16 mouse cellular contexts compared by ENCODE assay signal in the genomic region with DNA sequence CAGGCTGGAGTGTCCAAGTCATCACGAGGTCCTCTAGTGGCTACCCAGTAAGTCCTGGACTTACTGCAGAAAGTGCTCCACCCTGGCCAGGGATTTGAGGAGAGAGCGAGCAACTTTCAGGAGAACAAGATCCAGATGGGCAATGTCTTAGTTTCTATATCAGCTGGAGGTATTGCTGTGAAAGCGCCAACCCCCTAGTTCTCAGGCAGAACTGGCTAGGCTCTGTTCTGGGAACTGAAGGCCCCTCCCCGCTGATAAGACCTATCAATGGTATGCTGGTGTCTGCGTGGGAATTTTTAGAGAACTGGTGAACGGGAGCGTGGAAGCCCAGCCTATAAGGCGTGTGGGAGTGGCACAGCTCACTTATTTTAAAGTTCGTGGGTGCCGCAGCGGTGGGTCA. TPM values are rescaled to one million over a fixed set of nuclear protein-coding genes. Genes with fewer than 3 reads are reported as not detected.
DNase-seq lines count a peak whose midpoint lies in the region; ATAC-seq lines count a peak whose summit lies in the region.
"Had no signal": no experiment of that assay in that cellular context is flagged by ENCODE, and none has a peak within 500 bp of the region (broad histone marks: within the 10 kb centered on the region; RNA-seq: fewer than 3 reads in every experiment).

No protein-coding gene starts in this region.

- intact Hi-C loops in heart, postnatal 10 days (cut with DNase I): loop anchor here (5.0 to 10.0 kb wide), 2 partner anchors 77 to 415 kb away; no protein-coding TSS in a partner anchor

- H3K9ac ChIP-seq in liver, embryonic 16.5 days (ENCODE audit: low read depth, low read length): no peak overlapping the region
- no peak overlapping the region for H3K9ac ChIP-seq in forebrain, embryonic 13.5 days
- no peak overlapping the region for H3K9ac ChIP-seq in hindbrain, embryonic 12.5 days
- H3K9ac ChIP-seq: hindbrain, embryonic 13.5 days; limb, embryonic 15.5 days; midbrain, embryonic 13.5 days had no signal

- H3K4me2 ChIP-seq in liver, embryonic 16.5 days (ENCODE audit: low read depth, low read length): 0 out of 2 replicates have a peak overlapping the region, but pooled peaks have one; percentile 1
- H3K4me2 ChIP-seq in forebrain, embryonic 13.5 days: no peak overlapping the region
- no peak overlapping the region for H3K4me2 ChIP-seq in hindbrain, embryonic 12.5 days (replicated peaks)
- H3K4me2 ChIP-seq: hindbrain, embryonic 13.5 days; limb, embryonic 15.5 days; midbrain, embryonic 13.5 days had no signal

- H3K36me3 ChIP-seq in liver, embryonic 16.5 days (ENCODE audit: control insufficient read depth, insufficient read depth): no peaks in the 10 kb centered on the region
- H3K36me3 ChIP-seq in forebrain, embryonic 13.5 days (ENCODE audit: poor library complexity, severe bottlenecking): no peaks in the 10 kb centered on the region
- H3K36me3 ChIP-seq in hindbrain, embryonic 12.5 days: no peaks in the 10 kb centered on the region
- H3K36me3 ChIP-seq: embryonic facial prominence, embryonic 10.5 days; hindbrain, embryonic 13.5 days; limb, embryonic 15.5 days; midbrain, embryonic 13.5 days had no signal

- no peaks in the 10 kb centered on the region for H3K27me3 ChIP-seq in liver, embryonic 16.5 days (ENCODE audit: control insufficient read depth, insufficient read depth, low read depth, low read length)
- no peaks in the 10 kb centered on the region for H3K27me3 ChIP-seq in forebrain, embryonic 13.5 days
- no peaks in the 10 kb centered on the region for H3K27me3 ChIP-seq in hindbrain, embryonic 12.5 days
- H3K27me3 ChIP-seq: hindbrain, embryonic 13.5 days; limb, embryonic 15.5 days; midbrain, embryonic 13.5 days had no signal

- peak; percentile 64 for DNase-seq in R1 (ENCODE audit: low read depth, low spot score)
- DNase-seq in heart, adult 8-10 months (ENCODE audit: low spot score): peak; percentile 51
- DNase-seq in heart, postnatal 10 days: peak; percentile 45 to 55
- no peak for DNase-seq in gastrocnemius, postnatal 10 days
- DNase-seq: cerebellum, postnatal 10 days; lung, postnatal 4 days; thymus, adult 2 months had no signal

- no peak overlapping the region for H3K4me3 ChIP-seq in liver, embryonic 16.5 days (ENCODE audit: low read depth, low read length)
- H3K4me3 ChIP-seq in forebrain, embryonic 13.5 days: no peak overlapping the region
- no peak overlapping the region for H3K4me3 ChIP-seq in hindbrain, embryonic 12.5 days
- H3K4me3 ChIP-seq: embryonic facial prominence, embryonic 10.5 days; hindbrain, embryonic 13.5 days; left cerebral cortex, adult 2 months; limb, embryonic 15.5 days; midbrain, embryonic 13.5 days had no signal

- no peak for ATAC-seq in liver, embryonic 16.5 days (ENCODE audit: low read depth)
- ATAC-seq in forebrain, embryonic 13.5 days: no peak
- no peak for ATAC-seq in hindbrain, embryonic 12.5 days (ENCODE audit: low FRiP score)
- ATAC-seq: intestine, postnatal 0 days; midbrain, embryonic 13.5 days had no signal

- H3K27ac ChIP-seq in liver, embryonic 16.5 days (ENCODE audit: low read length): no peak overlapping the region
- no peak overlapping the region for H3K27ac ChIP-seq in forebrain, embryonic 13.5 days
- H3K27ac ChIP-seq in hindbrain, embryonic 12.5 days: no peak overlapping the region
- H3K27ac ChIP-seq: embryonic facial prominence, embryonic 10.5 days; hindbrain, embryonic 13.5 days; left cerebral cortex, adult 2 months; limb, embryonic 15.5 days; midbrain, embryonic 13.5 days had no signal

- peaks cover 6% of the 10 kb centered on the region for H3K4me1 ChIP-seq in liver, embryonic 16.5 days (ENCODE audit: control insufficient read depth, low read depth, low read length)
- no peaks in the 10 kb centered on the region for H3K4me1 ChIP-seq in forebrain, embryonic 13.5 days
- H3K4me1 ChIP-seq in hindbrain, embryonic 12.5 days: no peaks in the 10 kb centered on the region
- H3K4me1 ChIP-seq: embryonic facial prominence, embryonic 10.5 days; hindbrain, embryonic 13.5 days; limb, embryonic 15.5 days; midbrain, embryonic 13.5 days had no signal

- 36% methylated on average over 11 of the region's 11 CpGs for WGBS in liver, embryonic 16.5 days (ENCODE audit: insufficient replicate concordance)
- WGBS in forebrain, embryonic 13.5 days: 92% methylated on average over 11 of the region's 11 CpGs
- WGBS in hindbrain, embryonic 12.5 days: 91% methylated on average over 11 of the region's 11 CpGs

- no peaks in the 10 kb centered on the region for H3K9me3 ChIP-seq in liver, embryonic 16.5 days (replicated peaks; ENCODE audit: control insufficient read depth, low read length)
- no peaks in the 10 kb centered on the region for H3K9me3 ChIP-seq in forebrain, embryonic 13.5 days (replicated peaks)
- H3K9me3 ChIP-seq in hindbrain, embryonic 12.5 days (replicated peaks): 0 out of 2 replicates have a peak, but pooled peaks cover 6% of the 10 kb centered on the region
- H3K9me3 ChIP-seq: limb, embryonic 15.5 days; midbrain, embryonic 13.5 days had no signal

RNA-seq across cellular contexts. Expression of a gene that starts 35.2 kb away (rescaled TPM):
- under 1 TPM in 3 of 4 experiments, not detected in 1; 0.09 to 0.31 (median 0.16) TPM for total RNA-seq in heart, adult 8-10 months (2022)
- total RNA-seq in heart, postnatal 10 days (2021): under 1 TPM; 0.20 to 0.53 TPM
- polyA plus RNA-seq in liver, embryonic 16.5 days (2015; fragmentation: Nextera tagmentation; extraction: Ambion mirVana): 0.90 and 0.96 TPM in 2 replicates
- total RNA-seq in gastrocnemius, postnatal 10 days (2021): under 1 TPM; 0.28 to 0.34 TPM
- polyA plus RNA-seq in forebrain, embryonic 13.5 days (2015; fragmentation: Nextera tagmentation; extraction: Ambion mirVana): not detected in 2 replicates
- not detected in 2 replicates for polyA plus RNA-seq in hindbrain, embryonic 12.5 days (2016; fragmentation: Nextera tagmentation; extraction: Ambion mirVana)
- polyA plus RNA-seq: hindbrain, embryonic 13.5 days; midbrain, embryonic 13.5 days had no signal
